Mouse (Mus musculus): ENCODE measurements at regions not wholly inside any gene's neighbourhood (a gene's known extent, or its start where the extent isn't known, plus 50 kb on each side); places are given as distances from the start of the nearest gene placed in this dataset.

DNA sequence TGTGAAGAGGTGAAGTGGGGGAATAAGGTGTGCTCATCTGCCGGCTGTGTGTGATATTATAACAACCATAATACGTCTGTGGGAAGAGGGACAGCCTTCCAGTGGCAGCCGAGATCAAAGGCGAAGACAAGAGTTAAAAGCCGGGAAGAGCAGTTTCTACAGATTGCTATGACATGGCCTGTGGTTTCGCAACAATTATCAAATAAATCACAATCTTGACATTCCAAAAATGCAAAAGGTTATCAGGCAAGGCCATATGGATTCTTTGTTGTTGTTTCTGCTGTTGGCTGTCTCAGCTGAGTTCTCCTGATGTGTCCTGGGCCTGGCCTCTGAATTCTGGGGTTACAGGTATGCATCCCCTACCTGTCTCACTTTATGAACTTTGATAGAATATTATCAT is 235.9 kb downstream of the Hhipl2 start:
- Histone ChIP-seq H3K79me2 (ENCODE audit: control insufficient read depth, insufficient read depth, low read length, poor library complexity) (no peaks in the 10 kb centered on the region), H3K4me1 (ENCODE audit: control insufficient read depth in 1 of 2, insufficient read depth in 2 of 2, low read length in 2 of 2) (no peaks in the 10 kb centered on the region), H3K36me3 (ENCODE audit: control insufficient read depth in 1 of 2, insufficient read depth in 2 of 2, low read length in 2 of 2) (no peaks in the 10 kb centered on the region), H3K9me3 (replicated peaks; ENCODE audit: insufficient read depth, low read length) (no peaks in the 10 kb centered on the region), H3K27ac (ENCODE audit: control insufficient read depth, low read depth, low read length) (no peak overlapping the region), H3K4me3 (ENCODE audit: control insufficient read depth in 1 of 2, insufficient read depth in 1 of 2, low read depth in 2 of 2, low read length in 2 of 2) (no peak overlapping the region), H3K9ac (ENCODE audit: control insufficient read depth, low read depth, low read length, poor library complexity, severe bottlenecking) (no peak overlapping the region), H3K27me3 (ENCODE audit: control insufficient read depth in 1 of 2, insufficient read depth in 2 of 2, low read length in 2 of 2) (no peaks in the 10 kb centered on the region)
- no peak for DNase-seq (ENCODE audit: low read depth, low spot score)
- TF ChIP-seq ETS1 (IDR thresholded peaks at IDR 0.05; ENCODE audit: low read depth, low read length), result no peak
- TF ChIP-seq NRF1 (IDR thresholded peaks at IDR 0.05; ENCODE audit: insufficient read depth, low read depth, low read length, poor library complexity, severe bottlenecking), result no peak
- TF ChIP-seq MAZ (IDR thresholded peaks at IDR 0.05; ENCODE audit: low read depth, low read length), result no peak
- TF ChIP-seq MAX (IDR thresholded peaks at IDR 0.05; ENCODE audit: low read length), result no peak

DNA sequence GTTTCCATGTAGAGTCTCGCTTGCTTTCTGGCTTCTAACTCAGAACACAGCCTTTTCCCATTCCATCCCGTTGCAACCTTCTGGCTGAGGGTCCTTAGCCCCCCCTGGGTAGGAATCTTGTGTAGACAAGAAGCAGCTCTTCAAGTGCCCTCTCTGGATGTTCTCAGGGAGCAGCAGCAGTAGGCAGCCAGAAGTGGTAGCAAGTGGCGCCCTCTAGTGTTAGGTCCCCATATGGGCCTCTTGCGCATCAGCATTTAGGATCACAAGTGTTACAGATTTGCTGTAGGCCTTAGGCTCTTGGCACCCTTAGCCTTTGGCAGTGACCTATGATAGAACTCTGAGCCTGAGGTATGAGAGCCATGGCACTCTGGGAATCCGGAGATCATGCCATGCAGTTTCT is 239.0 kb downstream of the Hhipl2 start:
- Histone ChIP-seq H3K9ac (ENCODE audit: control insufficient read depth, low read depth, low read length, poor library complexity, severe bottlenecking) (no peak overlapping the region), H3K4me3 (ENCODE audit: control insufficient read depth in 1 of 2, insufficient read depth in 1 of 2, low read depth in 2 of 2, low read length in 2 of 2) (no peak overlapping the region), H3K27ac (ENCODE audit: control insufficient read depth, low read depth, low read length) (no peak overlapping the region), H3K9me3 (replicated peaks; ENCODE audit: insufficient read depth, low read length) (no peaks in the 10 kb centered on the region), H3K36me3 (ENCODE audit: control insufficient read depth in 1 of 2, insufficient read depth in 2 of 2, low read length in 2 of 2) (no peaks in the 10 kb centered on the region), H3K79me2 (ENCODE audit: control insufficient read depth, insufficient read depth, low read length, poor library complexity) (no peaks in the 10 kb centered on the region), H3K4me1 (ENCODE audit: control insufficient read depth in 1 of 2, insufficient read depth in 2 of 2, low read length in 2 of 2) (no peaks in the 10 kb centered on the region), H3K27me3 (ENCODE audit: control insufficient read depth in 1 of 2, insufficient read depth in 2 of 2, low read length in 2 of 2) (no peaks in the 10 kb centered on the region)
- TF ChIP-seq SMC3 (IDR thresholded peaks at IDR 0.05; ENCODE audit: low read depth, low read length), result peak; percentile 34
- TF ChIP-seq CTCF (IDR thresholded peaks at IDR 0.05 in 2 of 3, conservative IDR thresholded peaks at IDR 0.05 in 1 of 3; ENCODE audit: control insufficient read depth in 1 of 3, insufficient read depth in 1 of 3, low read depth in 2 of 3, low read length in 3 of 3, poor library complexity in 1 of 3, severe bottlenecking in 1 of 3), result peak; percentile 41 to 69 (median 46)
- no peak for TF ChIP-seq MEF2A (IDR thresholded peaks at IDR 0.05; ENCODE audit: extremely low read depth, insufficient replicate concordance, low read depth, low read length, poor library complexity, severe bottlenecking)
- peak; percentile 28 for DNase-seq (ENCODE audit: low read depth, low spot score)

DNA sequence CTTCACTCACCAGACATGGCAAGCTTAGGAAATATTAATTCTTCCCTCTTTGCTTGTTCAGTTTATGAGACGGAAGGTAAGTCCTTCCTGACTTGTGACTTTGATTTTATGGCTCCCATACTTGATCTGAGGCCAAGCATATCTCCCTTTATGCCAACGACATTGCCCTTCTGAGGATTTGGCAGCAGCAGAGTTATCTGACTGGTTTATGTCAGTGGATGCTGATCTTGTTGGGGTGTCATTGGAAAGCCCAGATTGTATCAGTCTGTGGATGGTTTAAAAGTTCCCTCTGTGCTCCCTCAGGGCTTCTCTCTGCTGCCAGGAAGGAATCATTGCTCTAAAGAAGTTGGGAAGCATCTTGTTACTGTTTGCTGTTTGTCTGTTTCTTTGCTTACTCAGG is 242.5 kb downstream of the Hhipl2 start:
- TF ChIP-seq ZMIZ1 (IDR thresholded peaks at IDR 0.05; ENCODE audit: low read depth, low read length), result no peak
- TF ChIP-seq CHD2 (IDR thresholded peaks at IDR 0.05; ENCODE audit: low read length), result no peak
- TF ChIP-seq BHLHE40 (IDR thresholded peaks at IDR 0.05; ENCODE audit: borderline replicate concordance, low read depth, low read length), result no peak
- TF ChIP-seq E2F4 (IDR thresholded peaks at IDR 0.05; ENCODE audit: borderline replicate concordance, low read depth, low read length), result no peak
- no peak for TF ChIP-seq GATA1 (IDR thresholded peaks at IDR 0.05; ENCODE audit: low read depth, low read length)
- TF ChIP-seq USF1 (IDR thresholded peaks at IDR 0.05; ENCODE audit: low read depth, low read length), result no peak
- TF ChIP-seq UBTF (IDR thresholded peaks at IDR 0.05; ENCODE audit: borderline replicate concordance, insufficient read depth, low read depth, low read length), result no peak
- TF ChIP-seq TAL1 (IDR thresholded peaks at IDR 0.05; ENCODE audit: low read length), result no peak
- no peak for TF ChIP-seq ETS1 (IDR thresholded peaks at IDR 0.05; ENCODE audit: low read depth, low read length)
- TF ChIP-seq NRF1 (IDR thresholded peaks at IDR 0.05; ENCODE audit: insufficient read depth, low read depth, low read length, poor library complexity, severe bottlenecking), result no peak
- TF ChIP-seq MYC (IDR thresholded peaks at IDR 0.05; ENCODE audit: low read depth, low read length), result no peak
- TF ChIP-seq MEF2A (IDR thresholded peaks at IDR 0.05; ENCODE audit: extremely low read depth, insufficient replicate concordance, low read depth, low read length, poor library complexity, severe bottlenecking), result no peak
- no peak for TF ChIP-seq ZNF384 (IDR thresholded peaks at IDR 0.05; ENCODE audit: low read depth, low read length)
- no peak for TF ChIP-seq CHD1 (IDR thresholded peaks at IDR 0.05; ENCODE audit: low read depth, low read length)
- TF ChIP-seq SIN3A (IDR thresholded peaks at IDR 0.05; ENCODE audit: low read length), result no peak
- no peak for TF ChIP-seq MYB (IDR thresholded peaks at IDR 0.05; ENCODE audit: low read depth, low read length)
- no peak for TF ChIP-seq POLR2A (IDR thresholded peaks at IDR 0.05; ENCODE audit: control insufficient read depth in 1 of 2, insufficient read depth in 1 of 2, low read depth in 1 of 2, low read length in 2 of 2, poor library complexity in 1 of 2)
- no peak for TF ChIP-seq MAFK (IDR thresholded peaks at IDR 0.05; ENCODE audit: borderline replicate concordance, low read depth, low read length)
- no peak overlapping the region for H3K4me3 ChIP-seq (ENCODE audit: control insufficient read depth in 1 of 2, insufficient read depth in 1 of 2, low read depth in 2 of 2, low read length in 2 of 2)
- DNase-seq (ENCODE audit: low read depth, low spot score), result no peak
- no peak overlapping the region for H3K9ac ChIP-seq (ENCODE audit: control insufficient read depth, low read depth, low read length, poor library complexity, severe bottlenecking)
- no peaks in the 10 kb centered on the region for H3K79me2 ChIP-seq (ENCODE audit: control insufficient read depth, insufficient read depth, low read length, poor library complexity)
- H3K36me3 ChIP-seq (ENCODE audit: control insufficient read depth in 1 of 2, insufficient read depth in 2 of 2, low read length in 2 of 2), result no peaks in the 10 kb centered on the region
- H3K4me1 ChIP-seq (ENCODE audit: control insufficient read depth in 1 of 2, insufficient read depth in 2 of 2, low read length in 2 of 2), result no peaks in the 10 kb centered on the region
- no peak overlapping the region for H3K27ac ChIP-seq (ENCODE audit: control insufficient read depth, low read depth, low read length)
- H3K9me3 ChIP-seq (replicated peaks; ENCODE audit: insufficient read depth, low read length), result no peaks in the 10 kb centered on the region
- H3K27me3 ChIP-seq (ENCODE audit: control insufficient read depth in 1 of 2, insufficient read depth in 2 of 2, low read length in 2 of 2), result no peaks in the 10 kb centered on the region

Measured in MEL (cell line).